Mouse (Mus musculus): Measurements from ENCODE around the gene Gsto1. TPM values are rescaled to one million over a fixed set of nuclear protein-coding genes. Genes with fewer than 3 reads are reported as not detected.
A peak's percentile ranks its signal among the peaks of the same experiment; 100 is the strongest.

Gene Gsto1
- polyA plus RNA-seq, 1 experiment from 2014 or later = 190 TPM

- WGBS = 87% methylated on average over 7 of the region's 7 CpGs
- Histone ChIP-seq H3K4me1 (peaks cover 19% of the 10 kb centered on the region), H3K9me3 (no peaks in the 10 kb centered on the region), H3K27me3 (replicated peaks; ENCODE audit: low read depth, poor library complexity, severe bottlenecking) (peaks cover 5% of the 10 kb centered on the region; the same call in 1 of the 2 replicates), H3K4me3 (peak overlapping the region; percentile 81), H3K36me3 (replicated peaks) (peaks cover 48% of the 10 kb centered on the region), H3K27ac (replicated peaks) (peak overlapping the region; percentile 96)
- DNase-seq (ENCODE audit: low spot score) = no peak
Observed at GRCm38 (mm10) chr19:47864721-47865120, 10.0 kb downstream of the Gsto1 start.

- Histone ChIP-seq H3K4me1 (peaks cover 19% of the 10 kb centered on the region), H3K36me3 (replicated peaks) (peaks cover 41% of the 10 kb centered on the region), H3K9me3 (no peaks in the 10 kb centered on the region), H3K27ac (replicated peaks) (peak within 1 kb of the TSS; percentile 96), H3K27me3 (replicated peaks; ENCODE audit: low read depth, poor library complexity, severe bottlenecking) (peaks cover 10% of the 10 kb centered on the region; the same call in 1 of the 2 replicates), H3K4me3 (peak within 1 kb of the TSS; percentile 81)
- WGBS = under 1% methylated on average over 49 of the region's 49 CpGs
- peak; percentile 98 for DNase-seq (ENCODE audit: low spot score)
Observed at GRCm38 (mm10) chr19:47865353-47865947, 10.7 kb downstream of the Gsto1 start, which contains the start of gene Gsto2. TSS of gene Gsto2 (plus strand) at chr19:47865534.

GRCm38 (mm10) chr19:47867628-47868175, 12.9 kb downstream of the Gsto1 start:
- no peak overlapping the region for H3K27ac ChIP-seq (replicated peaks)
- 77% methylated on average over 4 of the region's 4 CpGs for WGBS
- H3K36me3 ChIP-seq (replicated peaks) = peaks cover 20% of the 10 kb centered on the region
- H3K4me3 ChIP-seq = no peak overlapping the region
- no peaks in the 10 kb centered on the region for H3K9me3 ChIP-seq
- peaks cover 19% of the 10 kb centered on the region for H3K4me1 ChIP-seq
- peaks cover 10% of the 10 kb centered on the region; the same call in 1 of the 2 replicates for H3K27me3 ChIP-seq (replicated peaks; ENCODE audit: low read depth, poor library complexity, severe bottlenecking)
- no peak for DNase-seq (ENCODE audit: low spot score)

- no peak for DNase-seq (ENCODE audit: low spot score)
- no peak overlapping the region for H3K27ac ChIP-seq (replicated peaks)
- peaks cover 19% of the 10 kb centered on the region for H3K4me1 ChIP-seq
- no peaks in the 10 kb centered on the region for H3K9me3 ChIP-seq
- peaks cover 7% of the 10 kb centered on the region for H3K36me3 ChIP-seq (replicated peaks)
- 58% methylated on average over 4 of the region's 4 CpGs for WGBS
- peaks cover 10% of the 10 kb centered on the region; the same call in 1 of the 2 replicates for H3K27me3 ChIP-seq (replicated peaks; ENCODE audit: low read depth, poor library complexity, severe bottlenecking)
- H3K4me3 ChIP-seq = no peak overlapping the region
Observed at GRCm38 (mm10) chr19:47868951-47869350, 14.2 kb downstream of the Gsto1 start.

GRCm38 (mm10) chr19:47869516-47869915, 14.7 kb downstream of the Gsto1 start:
- no peak overlapping the region for H3K27ac ChIP-seq (replicated peaks)
- 76% methylated on average over 3 of the region's 3 CpGs for WGBS
- no peak overlapping the region for H3K4me3 ChIP-seq

GRCm38 (mm10) chr19:47870102-47870666, 15.4 kb downstream of the Gsto1 start:
- DNase-seq (ENCODE audit: low spot score) = no peak
- Histone ChIP-seq H3K4me3 (no peak overlapping the region), H3K27me3 (replicated peaks; ENCODE audit: low read depth, poor library complexity, severe bottlenecking) (peaks cover 10% of the 10 kb centered on the region; the same call in 1 of the 2 replicates), H3K9me3 (no peaks in the 10 kb centered on the region), H3K27ac (replicated peaks) (no peak overlapping the region), H3K36me3 (replicated peaks) (no peaks in the 10 kb centered on the region), H3K4me1 (peaks cover 18% of the 10 kb centered on the region)
- 77% methylated on average over 7 of the region's 7 CpGs for WGBS

More at GRCm38 (mm10) chr19:47869516-47869915, 14.7 kb downstream of the Gsto1 start:
- peaks cover 2% of the 10 kb centered on the region for H3K36me3 ChIP-seq (replicated peaks)
- DNase-seq (ENCODE audit: low spot score) = no peak
- H3K4me1 ChIP-seq = peaks cover 19% of the 10 kb centered on the region
- H3K9me3 ChIP-seq = no peaks in the 10 kb centered on the region
- peaks cover 10% of the 10 kb centered on the region; the same call in 1 of the 2 replicates for H3K27me3 ChIP-seq (replicated peaks; ENCODE audit: low read depth, poor library complexity, severe bottlenecking)

- H3K9me3 ChIP-seq = no peaks in the 10 kb centered on the region
- no peaks in the 10 kb centered on the region for H3K36me3 ChIP-seq (replicated peaks)
- DNase-seq (ENCODE audit: low spot score) = peak; percentile 49
- peaks cover 19% of the 10 kb centered on the region for H3K4me1 ChIP-seq
- H3K27ac ChIP-seq (replicated peaks) = no peak overlapping the region
- WGBS = 24% methylated on average over 10 of the region's 10 CpGs
- H3K27me3 ChIP-seq (replicated peaks; ENCODE audit: low read depth, poor library complexity, severe bottlenecking) = peaks cover 10% of the 10 kb centered on the region; the same call in 1 of the 2 replicates
- no peak overlapping the region for H3K4me3 ChIP-seq
Observed at GRCm38 (mm10) chr19:47871515-47871914, 16.7 kb downstream of the Gsto1 start.

- Histone ChIP-seq H3K4me3 (no peak overlapping the region), H3K27ac (replicated peaks) (no peak overlapping the region), H3K9me3 (no peaks in the 10 kb centered on the region), H3K36me3 (replicated peaks) (no peaks in the 10 kb centered on the region), H3K27me3 (replicated peaks; ENCODE audit: low read depth, poor library complexity, severe bottlenecking) (no peaks in the 10 kb centered on the region; the same call in 1 of the 2 replicates), H3K4me1 (peaks cover 12% of the 10 kb centered on the region)
- no peak for DNase-seq (ENCODE audit: low spot score)
- WGBS = 82% methylated on average over 15 of the region's 15 CpGs
Observed at GRCm38 (mm10) chr19:47876252-47876651, 21.5 kb downstream of the Gsto1 start.

GRCm38 (mm10) chr19:47881538-47881937, 26.8 kb downstream of the Gsto1 start:
- H3K9me3 ChIP-seq = no peaks in the 10 kb centered on the region
- DNase-seq (ENCODE audit: low spot score) = no peak
- H3K4me1 ChIP-seq = peaks cover 21% of the 10 kb centered on the region
- WGBS = 84% methylated on average over 7 of the region's 7 CpGs
- H3K36me3 ChIP-seq (replicated peaks) = no peaks in the 10 kb centered on the region
- no peak overlapping the region for H3K4me3 ChIP-seq
- H3K27me3 ChIP-seq (replicated peaks; ENCODE audit: low read depth, poor library complexity, severe bottlenecking) = no peaks in the 10 kb centered on the region; the same call in 1 of the 2 replicates
- no peak overlapping the region for H3K27ac ChIP-seq (replicated peaks)

GRCm38 (mm10) chr19:47882151-47882881, 27.5 kb downstream of the Gsto1 start:
- no peaks in the 10 kb centered on the region for H3K9me3 ChIP-seq
- H3K27me3 ChIP-seq (replicated peaks; ENCODE audit: low read depth, poor library complexity, severe bottlenecking) = no peaks in the 10 kb centered on the region; the same call in 1 of the 2 replicates
- no peak overlapping the region for H3K4me3 ChIP-seq
- WGBS = 25% methylated on average over 11 of the region's 11 CpGs
- no peaks in the 10 kb centered on the region for H3K36me3 ChIP-seq (replicated peaks)
- peak overlapping the region; percentile 58 for H3K27ac ChIP-seq (replicated peaks)
- peak; percentile 93 for DNase-seq (ENCODE audit: low spot score)
- peaks cover 24% of the 10 kb centered on the region for H3K4me1 ChIP-seq

GRCm38 (mm10) chr19:47882882-47883254, 28.1 kb downstream of the Gsto1 start:
- H3K4me3 ChIP-seq = no peak overlapping the region
- H3K9me3 ChIP-seq = no peaks in the 10 kb centered on the region
- DNase-seq (ENCODE audit: low spot score) = peak; percentile 38
- no peaks in the 10 kb centered on the region; the same call in 1 of the 2 replicates for H3K27me3 ChIP-seq (replicated peaks; ENCODE audit: low read depth, poor library complexity, severe bottlenecking)
- H3K36me3 ChIP-seq (replicated peaks) = no peaks in the 10 kb centered on the region
- peaks cover 24% of the 10 kb centered on the region for H3K4me1 ChIP-seq
- H3K27ac ChIP-seq (replicated peaks) = peak overlapping the region; percentile 58
- 55% methylated on average over 9 of the region's 9 CpGs for WGBS

- no peak for DNase-seq (ENCODE audit: low spot score)
- Histone ChIP-seq H3K36me3 (replicated peaks) (no peaks in the 10 kb centered on the region), H3K9me3 (no peaks in the 10 kb centered on the region), H3K27ac (replicated peaks) (no peak overlapping the region), H3K4me3 (no peak overlapping the region), H3K27me3 (replicated peaks; ENCODE audit: low read depth, poor library complexity, severe bottlenecking) (no peaks in the 10 kb centered on the region; the same call in 1 of the 2 replicates), H3K4me1 (peaks cover 24% of the 10 kb centered on the region)
- WGBS = 81% methylated on average over 13 of the region's 13 CpGs
Observed at GRCm38 (mm10) chr19:47884296-47885085, 29.7 kb downstream of the Gsto1 start.

All from embryonic facial prominence, embryonic 10.5 days (tissue).